Mouse (Mus musculus) E14TG2a.4 (cell line): Measurements from ENCODE around the gene Nt5c.

ENCODE experiments used
- H3K27me3 ChIP-seq: 2 replicates; pipeline ENCODE4 v1.6.1; 2014; ENCODE audit warnings: low read length, control low read depth; ENCODE audit not compliant: insufficient read depth
- H3K36me3 ChIP-seq: 2 replicates; pipeline ENCODE4 v1.6.1; 2014; ENCODE audit warnings: low read length, control low read depth; ENCODE audit not compliant: insufficient read depth
- H3K4me1 ChIP-seq: replicated peaks from 2 replicates; pipeline ENCODE4 v1.6.1; 2014; ENCODE audit warnings: low read depth, low read length, control low read depth
- H3K4me3 ChIP-seq: replicated peaks from 2 replicates; pipeline ENCODE4 v1.5.1; 2014; ENCODE audit warnings: mild to moderate bottlenecking, low read length
- H3K9me3 ChIP-seq: 2 replicates; pipeline ENCODE4 v1.6.1; 2014; ENCODE audit warnings: low read length, control low read depth
- CTCF ChIP-seq: conservative IDR thresholded peaks from 2 replicates; pipeline ENCODE4 v1.5.1; 2014; ENCODE audit warnings: low read length
- NANOG ChIP-seq: IDR thresholded peaks from 2 replicates; pipeline ENCODE4 v1.6.1; 2014; ENCODE audit warnings: borderline replicate concordance, low read length, mixed read lengths
- POU5F1 ChIP-seq: IDR thresholded peaks from 2 replicates; pipeline ENCODE4 v1.6.1; 2014; ENCODE audit warnings: low read length, borderline replicate concordance

The Nt5c gene

DNA sequence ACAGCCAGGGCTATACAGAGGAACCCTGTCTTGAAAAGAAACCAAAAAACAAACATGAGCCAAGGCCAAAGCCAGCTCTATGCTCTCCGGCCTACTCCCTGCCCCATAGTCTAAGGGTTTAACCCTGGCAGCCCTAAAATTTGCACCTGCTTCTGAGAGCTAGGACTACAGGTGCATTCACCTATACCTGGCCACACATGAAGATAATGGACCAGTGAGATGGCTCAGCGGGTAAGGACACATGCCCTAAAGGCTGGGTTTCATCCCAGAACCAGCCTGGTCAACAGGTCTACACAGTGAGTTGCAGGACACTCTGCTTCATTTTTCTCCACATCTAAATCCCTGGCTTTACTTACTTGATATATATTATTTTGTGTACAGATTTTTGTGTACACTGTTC, 30.6 kb upstream of the Nt5c start:
- Histone ChIP-seq H3K27me3 (no peaks in the 10 kb centered on the region), H3K36me3 (peaks cover 64% of the 10 kb centered on the region)

DNA sequence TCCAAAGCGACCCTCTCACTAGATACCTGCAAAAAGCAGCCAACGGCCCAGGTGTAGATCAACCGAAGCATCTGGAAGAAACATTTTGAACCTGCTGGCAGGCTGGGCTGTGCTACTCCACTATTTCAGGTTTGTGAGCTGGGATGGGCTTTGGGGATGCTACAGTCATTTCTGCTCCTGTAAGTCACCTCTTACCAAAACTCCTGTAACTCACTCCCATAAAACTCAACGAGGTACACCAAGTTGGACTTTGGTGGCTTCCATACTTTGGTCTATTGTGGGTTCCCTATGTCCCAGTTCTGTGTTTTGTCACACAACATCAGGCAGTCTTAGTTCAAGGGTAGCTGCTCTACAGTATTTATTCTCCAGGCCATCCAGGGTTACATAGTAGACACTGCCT, 29.4 kb upstream of the Nt5c start:
- peaks cover 53% of the 10 kb centered on the region for H3K36me3 ChIP-seq
- no peaks in the 10 kb centered on the region for H3K27me3 ChIP-seq
- no peaks in the 10 kb centered on the region for H3K9me3 ChIP-seq
- TF ChIP-seq NANOG, result no peak
- no peak for TF ChIP-seq POU5F1
- no peak for TF ChIP-seq CTCF
- H3K4me1 ChIP-seq, result peaks cover 19% of the 10 kb centered on the region
- H3K4me3 ChIP-seq, result no peak overlapping the region

More for the DNA sequence above, 30.6 kb upstream of the Nt5c start:
- Histone ChIP-seq H3K4me1 (peaks cover 28% of the 10 kb centered on the region), H3K4me3 (no peak overlapping the region), H3K9me3 (no peaks in the 10 kb centered on the region)
- no peak for TF ChIP-seq POU5F1

DNA sequence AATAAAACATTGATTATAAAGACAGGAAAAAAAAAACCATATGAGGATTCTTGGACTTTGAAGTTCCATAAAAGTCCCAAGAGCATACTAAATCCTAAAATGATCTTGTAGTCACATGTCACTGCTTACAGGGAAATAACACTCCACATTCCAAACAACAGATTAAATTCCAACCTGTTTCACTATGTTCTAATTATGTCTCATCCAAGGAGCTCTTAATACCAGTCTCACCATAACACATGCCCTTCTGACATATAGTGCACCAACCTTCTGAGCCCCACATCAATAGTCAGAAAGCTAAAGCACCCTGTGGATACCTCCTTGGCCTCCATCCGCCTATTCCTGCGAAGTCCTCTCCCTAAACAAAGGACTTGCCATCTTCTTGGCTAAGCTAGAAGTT, 28.6 kb upstream of the Nt5c start:
- Histone ChIP-seq H3K27me3 (no peaks in the 10 kb centered on the region), H3K4me1 (peaks cover 16% of the 10 kb centered on the region), H3K36me3 (peaks cover 44% of the 10 kb centered on the region), H3K9me3 (no peaks in the 10 kb centered on the region), H3K4me3 (no peak overlapping the region)
- TF ChIP-seq NANOG (no peak), POU5F1 (no peak), CTCF (no peak)

DNA sequence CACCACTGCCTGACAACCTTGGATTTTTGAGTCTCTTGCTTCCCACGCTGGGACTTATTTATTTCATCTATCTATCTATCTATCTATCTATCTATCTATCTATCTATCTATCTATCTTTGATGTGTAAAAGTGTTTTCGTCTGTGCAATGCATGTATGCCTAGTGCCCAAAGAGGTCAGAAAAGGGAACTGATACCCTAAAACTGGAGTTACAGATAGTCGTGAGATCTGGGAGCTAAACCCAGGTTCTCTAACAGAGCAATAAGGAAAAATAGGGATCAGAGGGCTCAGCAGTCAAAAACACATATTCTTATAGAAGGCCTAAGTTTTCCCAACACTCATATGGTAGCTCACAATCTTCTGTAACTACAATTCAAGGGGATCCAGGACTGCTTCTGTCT, 27.9 kb upstream of the Nt5c start:
- no peaks in the 10 kb centered on the region for H3K9me3 ChIP-seq
- no peak for TF ChIP-seq NANOG
- no peak for TF ChIP-seq POU5F1
- no peak for TF ChIP-seq CTCF
- peaks cover 19% of the 10 kb centered on the region for H3K4me1 ChIP-seq
- H3K4me3 ChIP-seq, result no peak overlapping the region
- H3K27me3 ChIP-seq, result no peaks in the 10 kb centered on the region
- peaks cover 38% of the 10 kb centered on the region for H3K36me3 ChIP-seq

DNA sequence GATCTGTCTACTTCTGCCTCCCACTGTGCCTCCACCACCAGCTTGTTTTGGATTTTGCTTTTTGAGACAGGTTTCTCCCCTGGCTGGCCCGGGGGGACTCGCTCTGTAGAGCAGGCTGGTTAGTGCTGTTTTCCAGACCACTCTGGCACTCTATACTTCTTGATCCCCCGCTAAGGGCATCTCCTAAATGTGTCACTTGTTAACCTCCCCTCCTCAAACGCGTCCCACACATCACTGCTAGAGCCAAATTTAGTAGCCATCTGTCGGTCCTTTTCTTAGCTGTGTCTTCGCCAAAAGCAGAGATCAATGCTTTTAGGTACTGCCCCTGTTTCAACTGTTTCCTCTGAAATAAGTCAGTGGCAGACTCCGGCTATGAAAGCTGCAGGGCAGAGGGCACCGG, 27.0 kb upstream of the Nt5c start:
- Histone ChIP-seq H3K36me3 (peaks cover 29% of the 10 kb centered on the region), H3K4me1 (peaks cover 20% of the 10 kb centered on the region), H3K27me3 (no peaks in the 10 kb centered on the region), H3K9me3 (no peaks in the 10 kb centered on the region), H3K4me3 (no peak overlapping the region)
- TF ChIP-seq NANOG, result no peak
- no peak for TF ChIP-seq POU5F1
- no peak for TF ChIP-seq CTCF

DNA sequence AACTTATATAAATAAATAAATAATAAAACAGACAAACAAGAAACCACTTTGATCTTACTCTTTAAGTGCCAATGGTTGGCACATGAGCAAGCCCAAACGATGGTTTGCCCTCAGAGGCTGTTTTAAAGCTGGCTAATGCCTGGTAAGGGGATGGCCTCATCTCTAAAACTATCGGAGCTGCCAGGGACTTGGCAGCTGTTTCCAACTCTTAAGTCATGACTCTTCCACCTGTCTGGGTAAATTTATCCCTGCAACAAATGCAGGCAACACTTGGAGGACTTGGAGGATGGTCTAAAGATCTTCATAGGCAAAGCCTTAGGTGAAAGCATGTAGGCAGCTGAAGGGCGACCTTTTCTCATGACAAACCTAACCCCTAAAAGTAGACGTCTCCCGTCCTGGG, 25.3 kb upstream of the Nt5c start:
- Histone ChIP-seq H3K27me3 (no peaks in the 10 kb centered on the region), H3K36me3 (peaks cover 28% of the 10 kb centered on the region), H3K4me3 (no peak overlapping the region), H3K4me1 (peaks cover 28% of the 10 kb centered on the region), H3K9me3 (no peaks in the 10 kb centered on the region)
- no peak for TF ChIP-seq CTCF
- TF ChIP-seq POU5F1, result no peak
- no peak for TF ChIP-seq NANOG

DNA sequence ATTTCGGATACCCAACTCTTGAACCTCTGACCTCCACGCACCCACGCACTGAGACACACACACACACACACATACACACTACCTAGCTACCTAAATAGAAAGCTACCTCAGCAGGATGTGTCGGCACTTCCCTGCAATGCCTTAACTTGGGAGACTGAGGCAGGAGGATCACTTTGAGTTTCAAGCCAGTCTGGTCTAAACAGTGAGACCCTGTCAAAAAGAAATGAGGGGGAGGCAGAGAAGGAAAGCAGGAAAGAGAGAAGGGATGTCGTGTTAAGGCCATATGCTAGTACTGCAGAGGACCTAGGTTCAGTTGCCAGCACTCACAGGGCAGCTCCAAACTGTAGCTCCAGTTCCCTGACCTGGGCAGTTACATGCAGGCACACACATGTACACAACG, 23.4 kb upstream of the Nt5c start:
- Histone ChIP-seq H3K4me3 (peak overlapping the region; percentile 35), H3K36me3 (peaks cover 26% of the 10 kb centered on the region), H3K9me3 (no peaks in the 10 kb centered on the region), H3K4me1 (peaks cover 47% of the 10 kb centered on the region), H3K27me3 (no peaks in the 10 kb centered on the region)
- no peak for TF ChIP-seq CTCF
- no peak for TF ChIP-seq NANOG
- TF ChIP-seq POU5F1, result no peak

DNA sequence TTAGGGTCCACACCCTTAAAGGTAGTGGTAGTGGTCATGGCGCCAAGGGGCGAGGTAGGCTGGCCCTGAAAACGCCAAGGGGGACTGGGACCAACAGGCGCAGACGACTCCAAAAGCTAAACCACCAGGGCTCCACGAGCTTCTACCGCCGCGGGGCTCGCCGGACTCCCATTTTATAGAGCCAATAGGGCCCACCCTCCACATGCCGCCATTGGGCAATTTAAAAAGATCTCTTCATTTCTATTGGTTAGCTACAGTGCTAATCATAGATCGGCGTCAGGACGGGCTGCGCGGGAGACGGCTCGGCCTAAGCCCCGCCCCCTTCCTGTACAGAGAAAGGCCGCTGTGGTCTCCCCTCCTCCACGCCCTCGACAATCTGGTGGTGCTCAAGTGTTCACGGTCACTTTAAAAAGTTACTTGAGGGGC, 22.6 kb upstream of the Nt5c start, which contains the start of gene Jpt1:
Gene Jpt1, minus strand, starts transcription at position 150 of the 426 bp plus-strand sequence.
- H3K4me3 ChIP-seq, result peak within 1 kb of the TSS; percentile 100
- H3K4me1 ChIP-seq, result peaks cover 52% of the 10 kb centered on the region
- H3K36me3 ChIP-seq, result peaks cover 30% of the 10 kb centered on the region
- H3K9me3 ChIP-seq, result no peaks in the 10 kb centered on the region
- no peaks in the 10 kb centered on the region for H3K27me3 ChIP-seq
- TF ChIP-seq NANOG, result no peak
- TF ChIP-seq CTCF, result no peak
- TF ChIP-seq POU5F1, result no peak

DNA sequence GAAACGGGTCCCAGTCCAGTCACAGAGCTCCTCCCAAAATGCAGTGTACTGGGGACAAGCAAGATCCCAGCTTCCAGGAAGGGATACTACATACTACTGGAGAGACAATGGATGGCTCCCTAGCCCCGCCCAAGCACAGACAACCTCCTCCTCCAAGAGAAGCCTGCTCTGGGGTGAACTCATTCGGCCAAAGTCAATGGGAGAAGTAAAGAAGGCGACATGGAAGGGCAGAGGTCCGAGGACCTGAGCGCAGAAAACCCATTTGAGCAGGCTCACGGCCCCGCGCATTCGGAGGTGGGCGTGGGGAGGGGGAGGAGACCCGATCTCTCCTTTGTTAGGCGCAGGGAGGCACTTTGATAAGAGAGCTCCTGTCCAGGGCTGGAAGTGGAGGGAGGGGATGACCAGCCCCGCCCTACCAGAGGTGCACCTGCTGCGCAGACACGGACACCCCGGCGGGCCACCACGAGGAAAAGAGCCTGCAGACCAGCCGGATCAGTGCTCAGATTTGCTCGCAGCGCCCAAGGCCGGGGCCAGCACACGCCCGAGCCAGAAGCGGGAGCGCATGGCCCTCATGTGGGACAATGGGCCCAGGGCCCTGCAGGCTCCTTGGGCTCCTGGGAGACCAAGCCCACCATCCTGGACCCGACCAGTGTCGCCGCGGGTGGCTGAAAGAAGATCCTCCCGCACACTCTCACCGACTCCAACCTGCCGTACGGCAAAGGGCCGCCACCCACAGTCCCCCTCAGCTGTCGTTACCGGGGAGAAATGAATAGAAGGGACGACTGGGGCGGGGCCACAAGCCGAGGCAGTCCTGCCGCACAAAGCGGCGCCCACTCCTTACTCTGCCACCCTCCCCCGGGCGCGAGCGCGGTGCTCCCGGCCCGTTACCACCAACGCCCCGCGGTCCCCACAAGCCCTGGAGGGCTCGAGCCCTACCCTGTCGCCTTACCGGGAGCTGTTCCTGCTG, 21.9 kb upstream of the Nt5c start:
- no peaks in the 10 kb centered on the region for H3K27me3 ChIP-seq
- H3K36me3 ChIP-seq, result peaks cover 35% of the 10 kb centered on the region
- H3K9me3 ChIP-seq, result no peaks in the 10 kb centered on the region
- H3K4me1 ChIP-seq, result peaks cover 58% of the 10 kb centered on the region
- TF ChIP-seq NANOG (no peak), POU5F1 (no peak)
- H3K4me3 ChIP-seq, result peak overlapping the region; percentile 100
